Mouse (Mus musculus) ovary, postnatal 36 days (tissue): Measurements from ENCODE around the gene Srcap.
"Not testable (repeated sequence)": the region's sequence is repeated elsewhere in the genome, so short reads cannot be mapped to it uniquely, and the experiment has no call there.

ENCODE experiments used
- DNase-seq: peaks from one replicate; pipeline ENCODE4 v3.0.0; 2022; ENCODE audit warnings: low spot score, mixed read lengths

Srcap gene

GRCm38 (mm10) chr7:127489982-127490381, 21.8 kb upstream of the Srcap start:
- no peak for DNase-seq

- DNase-seq, result no peak
Observed at GRCm38 (mm10) chr7:127491846-127492245, 19.9 kb upstream of the Srcap start.

GRCm38 (mm10) chr7:127494648-127495047, 17.1 kb upstream of the Srcap start:
- no peak for DNase-seq

- DNase-seq, result no peak
Observed at GRCm38 (mm10) chr7:127497382-127497781, 14.4 kb upstream of the Srcap start.

- DNase-seq, result no peak
Observed at GRCm38 (mm10) chr7:127498407-127498806, 13.4 kb upstream of the Srcap start.

- DNase-seq, result no peak
Observed at GRCm38 (mm10) chr7:127508291-127508690, 3.5 kb upstream of the Srcap start.

- not testable (repeated sequence) for DNase-seq
Observed at GRCm38 (mm10) chr7:127509830-127510229, 2.0 kb upstream of the Srcap start.

- DNase-seq, result peak; percentile 9
Observed at GRCm38 (mm10) chr7:127511241-127511640, 542 bp upstream of the Srcap start.

GRCm38 (mm10) chr7:127512231-127513015, 640 bp downstream of the Srcap start:
- peak; percentile 92 for DNase-seq

GRCm38 (mm10) chr7:127513016-127513390, 1.2 kb downstream of the Srcap start:
- peak; percentile 25 for DNase-seq

- no peak for DNase-seq
Observed at GRCm38 (mm10) chr7:127513781-127514180, 2.0 kb downstream of the Srcap start.

- DNase-seq, result no peak
Observed at GRCm38 (mm10) chr7:127515846-127516245, 4.1 kb downstream of the Srcap start.

GRCm38 (mm10) chr7:127516344-127516743, 4.6 kb downstream of the Srcap start:
- DNase-seq, result no peak

- DNase-seq, result no peak
Observed at GRCm38 (mm10) chr7:127519284-127519683, 7.5 kb downstream of the Srcap start, which contains the start of gene Gm42715. Gm42715 (plus strand) TSS chr7:127519584.

GRCm38 (mm10) chr7:127541671-127542070, 29.9 kb downstream of the Srcap start:
- DNase-seq, result no peak

GRCm38 (mm10) chr7:127549116-127549835, 37.5 kb downstream of the Srcap start:
- DNase-seq, result no peak

- DNase-seq, result no peak
Observed at GRCm38 (mm10) chr7:127551558-127551957, 39.8 kb downstream of the Srcap start.

- DNase-seq, result no peak
Observed at GRCm38 (mm10) chr7:127560580-127560979, 48.8 kb downstream of the Srcap start.

GRCm38 (mm10) chr7:127561340-127561858, 49.6 kb downstream of the Srcap start, which contains the start of gene Tmem265:
Tmem265 (plus strand) TSS chr7:127561390.
- DNase-seq, result no peak

GRCm38 (mm10) chr7:127564381-127565150, 52.8 kb downstream of the Srcap start:
- DNase-seq, result no peak

GRCm38 (mm10) chr7:127572895-127573471, 61.2 kb downstream of the Srcap start, which contains the start of gene Phkg2:
Phkg2 (plus strand) TSS chr7:127573340.
- peak; percentile 81 for DNase-seq
